Mouse (Mus musculus): ENCODE data around the gene Aff3. TPM values are rescaled to one million over a fixed set of nuclear protein-coding genes. Genes with fewer than 3 reads are reported as not detected.

Gene Aff3
- polyA plus RNA-seq, 1 experiment from 2014 or later: 2.1 TPM

DNA sequence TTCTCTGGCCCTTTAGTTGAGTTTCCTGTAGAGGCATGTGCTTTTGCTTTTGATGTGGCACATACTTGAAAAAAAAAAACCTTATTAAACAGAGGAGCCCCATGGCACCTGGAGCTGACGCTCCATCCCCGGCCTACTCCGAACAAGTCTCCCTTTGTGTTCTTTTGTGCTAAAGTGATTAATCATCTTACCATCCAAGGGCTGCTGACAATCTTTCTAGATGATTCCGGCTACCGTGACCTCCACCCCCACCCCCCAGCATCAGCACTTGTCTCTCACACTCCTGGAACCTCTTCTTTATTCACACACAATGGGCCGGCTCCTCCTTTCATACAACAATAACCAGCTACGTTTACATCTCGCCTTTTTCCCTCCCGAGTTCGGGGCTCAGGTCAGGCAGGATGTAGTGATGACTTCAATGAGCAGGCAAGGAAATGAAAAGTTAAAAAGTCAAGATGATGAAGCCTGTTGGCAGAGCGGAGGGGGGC, 269.5 kb downstream of the Aff3 start:
- Histone ChIP-seq H3K4me2 (replicated peaks; ENCODE audit: low read depth) (no peak overlapping the region), H3K36me3 (ENCODE audit: control insufficient read depth, insufficient read depth) (no peaks in the 10 kb centered on the region), H3K4me3 (ENCODE audit: low read depth, low read length) (no peak overlapping the region), H3K9ac (ENCODE audit: low read depth, low read length) (no peak overlapping the region), H3K27ac (ENCODE audit: low read depth, low read length) (no peak overlapping the region), H3K4me1 (replicated peaks; ENCODE audit: control insufficient read depth, insufficient read depth, low read length) (no peaks in the 10 kb centered on the region), H3K9me3 (ENCODE audit: control insufficient read depth) (no peaks in the 10 kb centered on the region), H3K27me3 (replicated peaks; ENCODE audit: control insufficient read depth, insufficient read depth, low read length) (no peaks in the 10 kb centered on the region)
- ATAC-seq: no peak
- no peak for TF ChIP-seq CTCF (IDR thresholded peaks at IDR 0.05; ENCODE audit: low read depth)
- WGBS: 65% methylated on average over 11 of the region's 11 CpGs

DNA sequence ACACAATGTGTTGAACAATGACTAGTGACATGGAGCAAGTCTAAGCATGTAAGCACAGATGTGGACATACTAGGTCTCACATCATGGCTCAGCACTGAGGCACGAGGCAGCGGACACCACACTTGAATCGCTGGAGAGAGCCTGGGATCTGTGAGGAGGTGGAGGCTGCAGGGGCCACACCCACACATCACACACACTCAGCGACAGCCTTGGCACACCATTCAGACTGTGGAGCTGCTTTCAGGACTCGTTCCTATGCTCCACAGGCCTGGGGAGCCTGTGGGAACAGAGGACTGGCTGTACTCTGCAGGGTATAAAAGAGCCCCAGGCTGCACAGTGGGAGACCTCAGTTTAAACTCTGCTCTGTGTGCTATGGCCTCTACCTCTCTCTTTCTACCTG, 270.3 kb downstream of the Aff3 start:
- Histone ChIP-seq H3K4me3 (ENCODE audit: low read depth, low read length) (no peak overlapping the region), H3K27me3 (replicated peaks; ENCODE audit: control insufficient read depth, insufficient read depth, low read length) (no peaks in the 10 kb centered on the region), H3K4me2 (replicated peaks; ENCODE audit: low read depth) (no peak overlapping the region), H3K27ac (ENCODE audit: low read depth, low read length) (no peak overlapping the region), H3K9ac (ENCODE audit: low read depth, low read length) (no peak overlapping the region), H3K36me3 (ENCODE audit: control insufficient read depth, insufficient read depth) (no peaks in the 10 kb centered on the region), H3K9me3 (ENCODE audit: control insufficient read depth) (no peaks in the 10 kb centered on the region), H3K4me1 (replicated peaks; ENCODE audit: control insufficient read depth, insufficient read depth, low read length) (no peaks in the 10 kb centered on the region)
- no peak for ATAC-seq
- WGBS: 51% methylated on average over 5 of the region's 5 CpGs
- no peak for TF ChIP-seq CTCF (IDR thresholded peaks at IDR 0.05; ENCODE audit: low read depth)

GRCm38 (mm10) chr1:38393516-38393915, 271.2 kb downstream of the Aff3 start:
- Histone ChIP-seq H3K4me1 (replicated peaks; ENCODE audit: control insufficient read depth, insufficient read depth, low read length) (no peaks in the 10 kb centered on the region), H3K4me3 (ENCODE audit: low read depth, low read length) (no peak overlapping the region), H3K9me3 (ENCODE audit: control insufficient read depth) (no peaks in the 10 kb centered on the region), H3K27ac (ENCODE audit: low read depth, low read length) (no peak overlapping the region), H3K4me2 (replicated peaks; ENCODE audit: low read depth) (no peak overlapping the region), H3K36me3 (ENCODE audit: control insufficient read depth, insufficient read depth) (no peaks in the 10 kb centered on the region), H3K27me3 (replicated peaks; ENCODE audit: control insufficient read depth, insufficient read depth, low read length) (no peaks in the 10 kb centered on the region), H3K9ac (ENCODE audit: low read depth, low read length) (no peak overlapping the region)
- WGBS: 45% methylated on average over 6 of the region's 6 CpGs
- no peak for TF ChIP-seq CTCF (IDR thresholded peaks at IDR 0.05; ENCODE audit: low read depth)
- ATAC-seq: no peak

- Histone ChIP-seq H3K4me3 (ENCODE audit: low read depth, low read length) (no peak overlapping the region), H3K4me2 (replicated peaks; ENCODE audit: low read depth) (no peak overlapping the region), H3K36me3 (ENCODE audit: control insufficient read depth, insufficient read depth) (no peaks in the 10 kb centered on the region), H3K4me1 (replicated peaks; ENCODE audit: control insufficient read depth, insufficient read depth, low read length) (no peaks in the 10 kb centered on the region), H3K27ac (ENCODE audit: low read depth, low read length) (no peak overlapping the region), H3K9ac (ENCODE audit: low read depth, low read length) (no peak overlapping the region), H3K9me3 (ENCODE audit: control insufficient read depth) (no peaks in the 10 kb centered on the region), H3K27me3 (replicated peaks; ENCODE audit: control insufficient read depth, insufficient read depth, low read length) (no peaks in the 10 kb centered on the region)
- ATAC-seq: no peak
- peak; percentile 74 for TF ChIP-seq CTCF (IDR thresholded peaks at IDR 0.05; ENCODE audit: low read depth)
- 36% methylated on average over 2 of the region's 2 CpGs for WGBS
Measured at GRCm38 (mm10) chr1:38392928-38393327, 271.8 kb downstream of the Aff3 start.

GRCm38 (mm10) chr1:38390886-38391249, 273.9 kb downstream of the Aff3 start:
- 65% methylated on average over 7 of the region's 7 CpGs for WGBS
- TF ChIP-seq CTCF (IDR thresholded peaks at IDR 0.05; ENCODE audit: low read depth): peak; percentile 54

DNA sequence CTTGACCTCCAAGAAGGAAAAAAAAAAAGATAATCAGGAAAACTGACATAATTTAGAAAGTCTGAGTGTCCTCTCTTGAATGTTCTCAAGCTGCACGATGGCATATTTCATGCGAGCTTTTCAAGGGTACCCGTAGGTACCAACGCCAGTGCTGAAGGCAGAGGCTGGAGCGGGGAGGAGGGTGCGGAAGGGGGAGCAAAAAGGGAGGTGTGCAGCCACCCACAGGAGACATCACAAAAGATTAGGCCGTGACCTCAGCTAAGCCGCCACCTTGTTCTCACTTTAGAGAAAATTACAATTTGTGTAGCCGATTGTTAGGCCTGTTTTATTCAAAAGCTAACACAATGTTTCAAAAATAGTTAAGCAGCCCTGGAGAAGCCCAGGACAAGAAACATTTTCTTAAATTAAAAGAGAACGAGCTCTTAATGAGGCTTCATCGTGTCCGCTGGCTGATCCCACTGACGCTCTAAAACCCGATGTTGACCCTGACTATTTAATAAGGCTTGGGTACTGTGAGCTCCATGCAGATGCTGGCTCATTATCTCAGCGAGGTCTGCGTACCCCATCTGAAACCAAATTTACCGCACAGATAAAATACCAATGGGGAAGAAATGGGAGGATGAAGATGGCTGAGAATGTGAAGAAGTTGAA, 274.4 kb downstream of the Aff3 start:
- Histone ChIP-seq H3K36me3 (ENCODE audit: control insufficient read depth, insufficient read depth) (no peaks in the 10 kb centered on the region), H3K4me2 (replicated peaks; ENCODE audit: low read depth) (no peak overlapping the region), H3K4me3 (ENCODE audit: low read depth, low read length) (no peak overlapping the region), H3K27me3 (replicated peaks; ENCODE audit: control insufficient read depth, insufficient read depth, low read length) (no peaks in the 10 kb centered on the region), H3K9me3 (ENCODE audit: control insufficient read depth) (no peaks in the 10 kb centered on the region), H3K27ac (ENCODE audit: low read depth, low read length) (no peak overlapping the region), H3K4me1 (replicated peaks; ENCODE audit: control insufficient read depth, insufficient read depth, low read length) (no peaks in the 10 kb centered on the region), H3K9ac (ENCODE audit: low read depth, low read length) (no peak overlapping the region)
- TF ChIP-seq CTCF (IDR thresholded peaks at IDR 0.05; ENCODE audit: low read depth): no peak
- 90% methylated on average over 17 of the region's 17 CpGs for WGBS
- no peak for ATAC-seq

More at GRCm38 (mm10) chr1:38390886-38391249, 273.9 kb downstream of the Aff3 start:
- Histone ChIP-seq H3K4me2 (replicated peaks; ENCODE audit: low read depth) (no peak overlapping the region), H3K36me3 (ENCODE audit: control insufficient read depth, insufficient read depth) (no peaks in the 10 kb centered on the region), H3K9me3 (ENCODE audit: control insufficient read depth) (no peaks in the 10 kb centered on the region), H3K4me3 (ENCODE audit: low read depth, low read length) (no peak overlapping the region), H3K27ac (ENCODE audit: low read depth, low read length) (no peak overlapping the region), H3K4me1 (replicated peaks; ENCODE audit: control insufficient read depth, insufficient read depth, low read length) (no peaks in the 10 kb centered on the region), H3K27me3 (replicated peaks; ENCODE audit: control insufficient read depth, insufficient read depth, low read length) (no peaks in the 10 kb centered on the region), H3K9ac (ENCODE audit: low read depth, low read length) (no peak overlapping the region)
- no peak for ATAC-seq
